Mouse (Mus musculus): ENCODE measurements around the gene Pcmt1. TPM values are rescaled to one million over a fixed set of nuclear protein-coding genes. Genes with fewer than 3 reads are reported as not detected.
A peak's percentile ranks its signal among the peaks of the same experiment; 100 is the strongest.

The Pcmt1 gene
- 130 and 134 TPM in 2 replicates for polyA plus RNA-seq (2014; fragmentation: Nextera tagmentation; extraction: Ambion mirVana)

- peak; percentile 82 for ATAC-seq (ENCODE audit: insufficient number of reproducible peaks, insufficient read depth, low FRiP score, low read depth)
- Histone ChIP-seq H3K27me3 (ENCODE audit: control insufficient read depth, insufficient read depth, low read length) (no peaks in the 10 kb centered on the region), H3K27ac (replicated peaks in 1 of 2; ENCODE audit: control insufficient read depth in 1 of 2, insufficient read depth in 1 of 2, low read depth in 2 of 2, low read length in 2 of 2) (peak within 1 kb of the TSS; percentile 98 to 99), H3K9me3 (ENCODE audit: control insufficient read depth, low read length) (no peaks in the 10 kb centered on the region), H3K4me2 (ENCODE audit: low read length) (peak within 1 kb of the TSS; percentile 92), H3K4me3 (ENCODE audit: control insufficient read depth in 1 of 2, insufficient read depth in 1 of 2, low read depth in 1 of 2, low read length in 2 of 2) (peak within 1 kb of the TSS; percentile 94 to 98), H3K4me1 (ENCODE audit: control insufficient read depth in 2 of 2, insufficient read depth in 2 of 2, low read length in 2 of 2) (peaks cover 6 to 29% of the 10 kb centered on the region in 2 experiments), H3K36me3 (ENCODE audit: control insufficient read depth, insufficient read depth, low read length) (peaks cover 36% of the 10 kb centered on the region), H3K9ac (ENCODE audit: low read length) (peak within 1 kb of the TSS; percentile 99)
- under 1% methylated on average over 55 of the region's 65 CpGs for WGBS
These were observed at the start of gene Pcmt1, which contains the start of gene Lats1 for GRCm38 (mm10) chr10:7680731-7681301. Gene Pcmt1 (minus strand): TSS chr10:7681136. Gene Lats1 (plus strand): TSS chr10:7681214.

GRCm38 (mm10) chr10:7727011-7727410 lies 46.1 kb upstream of the Pcmt1 start:
- peaks cover 0 to 3% of the 10 kb centered on the region in 2 experiments; a peak in 2 of 4 replicates for H3K4me1 ChIP-seq (ENCODE audit: control insufficient read depth in 2 of 2, insufficient read depth in 2 of 2, low read length in 2 of 2)
- no peaks in the 10 kb centered on the region for H3K9me3 ChIP-seq (ENCODE audit: control insufficient read depth, low read length)
- H3K27ac ChIP-seq (replicated peaks in 1 of 2; ENCODE audit: control insufficient read depth in 1 of 2, insufficient read depth in 1 of 2, low read depth in 2 of 2, low read length in 2 of 2): no peak overlapping the region
- H3K4me2 ChIP-seq (ENCODE audit: low read length): peak overlapping the region; percentile 92
- H3K9ac ChIP-seq (ENCODE audit: low read length): peak overlapping the region; percentile 78
- no peaks in the 10 kb centered on the region for H3K27me3 ChIP-seq (ENCODE audit: control insufficient read depth, insufficient read depth, low read length)
- H3K36me3 ChIP-seq (ENCODE audit: control insufficient read depth, insufficient read depth, low read length): no peaks in the 10 kb centered on the region
- ATAC-seq (ENCODE audit: insufficient number of reproducible peaks, insufficient read depth, low FRiP score, low read depth): no peak
- peak overlapping the region in 1 of 2 experiments; percentile 69; a peak in 1 of 4 replicates for H3K4me3 ChIP-seq (ENCODE audit: control insufficient read depth in 1 of 2, insufficient read depth in 1 of 2, low read depth in 1 of 2, low read length in 2 of 2)
- WGBS: 18% methylated on average over 3 of the region's 3 CpGs

- Histone ChIP-seq H3K4me3 (ENCODE audit: control insufficient read depth in 1 of 2, insufficient read depth in 1 of 2, low read depth in 1 of 2, low read length in 2 of 2) (peak overlapping the region; percentile 69 to 76), H3K4me1 (ENCODE audit: control insufficient read depth in 2 of 2, insufficient read depth in 2 of 2, low read length in 2 of 2) (peaks cover 0 to 3% of the 10 kb centered on the region in 2 experiments; a peak in 2 of 4 replicates), H3K27me3 (ENCODE audit: control insufficient read depth, insufficient read depth, low read length) (no peaks in the 10 kb centered on the region), H3K36me3 (ENCODE audit: control insufficient read depth, insufficient read depth, low read length) (no peaks in the 10 kb centered on the region), H3K4me2 (ENCODE audit: low read length) (peak overlapping the region; percentile 92), H3K9ac (ENCODE audit: low read length) (peak overlapping the region; percentile 78), H3K9me3 (ENCODE audit: control insufficient read depth, low read length) (no peaks in the 10 kb centered on the region), H3K27ac (replicated peaks in 1 of 2; ENCODE audit: control insufficient read depth in 1 of 2, insufficient read depth in 1 of 2, low read depth in 2 of 2, low read length in 2 of 2) (no peak overlapping the region; a peak in 1 of 4 replicates)
- ATAC-seq (ENCODE audit: insufficient number of reproducible peaks, insufficient read depth, low FRiP score, low read depth): no peak
- WGBS: 1% methylated on average over 8 of the region's 8 CpGs
These were observed 45.5 kb upstream of the Pcmt1 start for GRCm38 (mm10) chr10:7726501-7726812.

- peak; percentile 98 for ATAC-seq (ENCODE audit: insufficient number of reproducible peaks, insufficient read depth, low FRiP score, low read depth)
- WGBS: under 1% methylated on average over 49 of the region's 49 CpGs
These were observed 45.0 kb upstream of the Pcmt1 start, which contains the start of gene Katna1 for GRCm38 (mm10) chr10:7725751-7726500. Gene Katna1 (plus strand): TSS chr10:7726000.

GRCm38 (mm10) chr10:7715056-7715455 lies 34.1 kb upstream of the Pcmt1 start:
- Histone ChIP-seq H3K4me2 (ENCODE audit: low read length) (no peak overlapping the region), H3K9ac (ENCODE audit: low read length) (no peak overlapping the region), H3K4me3 (ENCODE audit: control insufficient read depth in 1 of 2, insufficient read depth in 1 of 2, low read depth in 1 of 2, low read length in 2 of 2) (no peak overlapping the region), H3K9me3 (ENCODE audit: control insufficient read depth, low read length) (no peaks in the 10 kb centered on the region), H3K27ac (replicated peaks in 1 of 2; ENCODE audit: control insufficient read depth in 1 of 2, insufficient read depth in 1 of 2, low read depth in 2 of 2, low read length in 2 of 2) (no peak overlapping the region), H3K4me1 (ENCODE audit: control insufficient read depth in 2 of 2, insufficient read depth in 2 of 2, low read length in 2 of 2) (no peaks in the 10 kb centered on the region), H3K36me3 (ENCODE audit: control insufficient read depth, insufficient read depth, low read length) (peaks cover 61% of the 10 kb centered on the region), H3K27me3 (ENCODE audit: control insufficient read depth, insufficient read depth, low read length) (no peaks in the 10 kb centered on the region)
- WGBS: 84% methylated on average over 7 of the region's 7 CpGs
- no peak for ATAC-seq (ENCODE audit: insufficient number of reproducible peaks, insufficient read depth, low FRiP score, low read depth)

More at GRCm38 (mm10) chr10:7725751-7726500, 45.0 kb upstream of the Pcmt1 start, which contains the start of gene Katna1:
- no peaks in the 10 kb centered on the region for H3K9me3 ChIP-seq (ENCODE audit: control insufficient read depth, low read length)
- H3K9ac ChIP-seq (ENCODE audit: low read length): peak within 1 kb of the TSS; percentile 78
- no peaks in the 10 kb centered on the region for H3K36me3 ChIP-seq (ENCODE audit: control insufficient read depth, insufficient read depth, low read length)
- H3K27me3 ChIP-seq (ENCODE audit: control insufficient read depth, insufficient read depth, low read length): no peaks in the 10 kb centered on the region
- peak within 1 kb of the TSS in 1 of 2 experiments; percentile 28; a peak in 2 of 4 replicates for H3K27ac ChIP-seq (replicated peaks in 1 of 2; ENCODE audit: control insufficient read depth in 1 of 2, insufficient read depth in 1 of 2, low read depth in 2 of 2, low read length in 2 of 2)
- H3K4me1 ChIP-seq (ENCODE audit: control insufficient read depth in 2 of 2, insufficient read depth in 2 of 2, low read length in 2 of 2): peaks cover 0 to 3% of the 10 kb centered on the region in 2 experiments; a peak in 2 of 4 replicates
- peak within 1 kb of the TSS; percentile 69 to 76 for H3K4me3 ChIP-seq (ENCODE audit: control insufficient read depth in 1 of 2, insufficient read depth in 1 of 2, low read depth in 1 of 2, low read length in 2 of 2)
- H3K4me2 ChIP-seq (ENCODE audit: low read length): peak within 1 kb of the TSS; percentile 92

GRCm38 (mm10) chr10:7712506-7712905 lies 31.6 kb upstream of the Pcmt1 start:
- Histone ChIP-seq H3K36me3 (ENCODE audit: control insufficient read depth, insufficient read depth, low read length) (peaks cover 81% of the 10 kb centered on the region), H3K9me3 (ENCODE audit: control insufficient read depth, low read length) (no peaks in the 10 kb centered on the region), H3K4me3 (ENCODE audit: control insufficient read depth in 1 of 2, insufficient read depth in 1 of 2, low read depth in 1 of 2, low read length in 2 of 2) (no peak overlapping the region), H3K4me2 (ENCODE audit: low read length) (no peak overlapping the region), H3K27ac (replicated peaks in 1 of 2; ENCODE audit: control insufficient read depth in 1 of 2, insufficient read depth in 1 of 2, low read depth in 2 of 2, low read length in 2 of 2) (no peak overlapping the region), H3K27me3 (ENCODE audit: control insufficient read depth, insufficient read depth, low read length) (no peaks in the 10 kb centered on the region), H3K4me1 (ENCODE audit: control insufficient read depth in 2 of 2, insufficient read depth in 2 of 2, low read length in 2 of 2) (no peaks in the 10 kb centered on the region), H3K9ac (ENCODE audit: low read length) (no peak overlapping the region)
- WGBS: 87% methylated on average over 13 of the region's 13 CpGs
- ATAC-seq (ENCODE audit: insufficient number of reproducible peaks, insufficient read depth, low FRiP score, low read depth): no peak

- H3K9me3 ChIP-seq (ENCODE audit: control insufficient read depth, low read length): no peaks in the 10 kb centered on the region
- no peak overlapping the region for H3K4me3 ChIP-seq (ENCODE audit: control insufficient read depth in 1 of 2, insufficient read depth in 1 of 2, low read depth in 1 of 2, low read length in 2 of 2)
- no peaks in the 10 kb centered on the region for H3K4me1 ChIP-seq (ENCODE audit: control insufficient read depth in 2 of 2, insufficient read depth in 2 of 2, low read length in 2 of 2)
- no peak overlapping the region for H3K9ac ChIP-seq (ENCODE audit: low read length)
- ATAC-seq (ENCODE audit: insufficient number of reproducible peaks, insufficient read depth, low FRiP score, low read depth): no peak
- no peak overlapping the region for H3K27ac ChIP-seq (replicated peaks in 1 of 2; ENCODE audit: control insufficient read depth in 1 of 2, insufficient read depth in 1 of 2, low read depth in 2 of 2, low read length in 2 of 2)
- peaks cover 91% of the 10 kb centered on the region for H3K36me3 ChIP-seq (ENCODE audit: control insufficient read depth, insufficient read depth, low read length)
- WGBS: 91% methylated on average over 5 of the region's 5 CpGs
- no peak overlapping the region for H3K4me2 ChIP-seq (ENCODE audit: low read length)
- no peaks in the 10 kb centered on the region for H3K27me3 ChIP-seq (ENCODE audit: control insufficient read depth, insufficient read depth, low read length)
These were observed 29.2 kb upstream of the Pcmt1 start for GRCm38 (mm10) chr10:7710121-7710520.
